Mouse (Mus musculus): Measurements from ENCODE around the gene Pin1rt1.

Gene Pin1rt1

GRCm38 (mm10) chr2:104712486-104712809 is 3.7 kb downstream of the Pin1rt1 start:
- DNase-seq (ENCODE audit: low spot score): no peak

GRCm38 (mm10) chr2:104711585-104712485 is 4.3 kb downstream of the Pin1rt1 start, which contains the start of gene Tcp11l1:
Gene Tcp11l1 (minus strand): TSS chr2:104712169.
- peak; percentile 67 for DNase-seq (ENCODE audit: low spot score)

- DNase-seq (ENCODE audit: low spot score): no peak
These were observed 5.4 kb downstream of the Pin1rt1 start for GRCm38 (mm10) chr2:104710670-104711370.

- DNase-seq (ENCODE audit: low spot score): no peak
These were observed 6.3 kb downstream of the Pin1rt1 start for GRCm38 (mm10) chr2:104709786-104710337.

GRCm38 (mm10) chr2:104704355-104704754 is 11.8 kb downstream of the Pin1rt1 start:
- DNase-seq (ENCODE audit: low spot score): no peak

- no peak for DNase-seq (ENCODE audit: low spot score)
These were observed 13.0 kb downstream of the Pin1rt1 start for GRCm38 (mm10) chr2:104703158-104703557.

DNA sequence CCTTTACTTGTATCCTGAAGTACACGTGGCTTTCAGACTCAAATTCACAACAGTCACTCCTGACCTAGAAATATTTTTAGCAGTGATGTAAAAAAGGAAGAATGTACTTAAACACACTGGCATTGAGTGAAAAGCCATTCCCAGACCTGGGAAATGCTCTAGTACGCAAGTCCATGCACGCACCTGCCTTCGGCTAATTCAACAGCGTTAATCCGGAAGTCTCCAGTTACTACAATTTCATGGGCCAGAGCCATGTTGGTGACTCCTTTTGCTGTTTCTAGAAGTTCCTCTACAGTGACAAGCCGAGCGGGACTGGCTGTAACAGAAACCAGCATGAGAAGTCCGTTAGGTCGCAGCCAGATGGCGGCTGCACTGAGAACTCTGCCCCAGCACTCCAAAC is 16.5 kb downstream of the Pin1rt1 start:
- peak; percentile 50 for DNase-seq (ENCODE audit: low spot score)

DNA sequence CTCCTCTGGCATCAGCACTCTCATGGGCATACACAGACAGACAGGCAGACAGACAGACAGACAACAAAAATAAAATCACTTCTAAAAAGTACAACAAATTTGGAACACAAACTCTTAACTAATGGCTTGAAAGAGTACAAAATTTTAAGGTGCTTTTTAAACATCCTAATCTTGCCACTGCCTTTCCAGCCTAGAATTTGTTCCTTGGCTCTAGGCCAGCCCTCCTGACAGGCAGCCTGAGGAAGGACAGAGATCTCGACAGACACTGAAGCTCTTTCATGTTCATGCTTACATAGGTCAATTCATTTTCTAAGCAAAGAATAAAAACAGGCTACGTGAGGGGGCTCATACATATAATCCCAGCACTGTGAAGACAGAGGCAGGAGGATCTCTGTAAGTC is 23.6 kb downstream of the Pin1rt1 start:
- no peak for DNase-seq (ENCODE audit: low spot score)

DNA sequence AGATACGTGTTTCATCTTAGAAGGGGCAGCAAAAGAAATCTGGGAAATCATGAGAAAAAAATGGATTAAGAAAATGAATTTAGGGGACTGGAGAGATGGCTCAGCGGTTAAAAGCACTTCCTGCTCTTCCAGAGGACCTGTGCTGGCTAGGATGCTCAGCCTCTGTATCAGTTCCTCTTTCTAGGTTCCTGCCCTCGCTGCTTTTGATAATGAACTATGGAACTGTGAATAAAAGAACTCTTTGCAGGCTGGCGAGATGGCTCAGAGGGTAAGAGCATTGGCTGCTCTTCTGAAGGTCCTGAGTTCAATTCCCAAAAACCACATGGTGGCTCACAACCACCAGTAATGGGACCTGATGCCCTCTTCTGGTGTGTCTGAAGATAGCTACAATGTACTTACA is 25.5 kb downstream of the Pin1rt1 start:
- no peak for DNase-seq (ENCODE audit: low spot score)

GRCm38 (mm10) chr2:104688724-104689123 is 27.5 kb downstream of the Pin1rt1 start:
- no peak for DNase-seq (ENCODE audit: low spot score)

- DNase-seq (ENCODE audit: low spot score): no peak
These were observed 27.9 kb downstream of the Pin1rt1 start for GRCm38 (mm10) chr2:104688321-104688720.

GRCm38 (mm10) chr2:104687261-104687660 is 28.9 kb downstream of the Pin1rt1 start:
- DNase-seq (ENCODE audit: low spot score): no peak

GRCm38 (mm10) chr2:104685418-104685817 is 30.8 kb downstream of the Pin1rt1 start:
- DNase-seq (ENCODE audit: low spot score): peak; percentile 80

- no peak for DNase-seq (ENCODE audit: low spot score)
These were observed 31.4 kb downstream of the Pin1rt1 start for GRCm38 (mm10) chr2:104684771-104685170.

DNA sequence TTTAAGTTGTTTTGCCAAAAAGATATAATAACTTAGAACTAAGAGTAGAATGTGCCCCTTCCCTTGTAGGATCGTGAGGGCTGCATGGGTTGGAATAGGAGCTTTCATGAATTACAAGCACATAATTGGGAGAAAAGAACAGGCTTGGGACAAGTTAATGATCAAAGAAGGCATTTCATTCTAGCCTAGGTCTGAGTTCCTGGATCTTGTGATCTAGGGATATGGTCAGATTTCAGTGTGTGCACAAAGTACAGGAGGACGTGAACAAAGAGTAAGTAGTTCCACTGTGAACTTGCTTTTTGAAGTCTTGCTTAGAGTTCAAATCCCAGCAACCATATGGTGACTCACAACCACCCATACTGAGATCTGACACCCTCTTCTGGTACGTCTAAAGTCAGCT is 38.9 kb downstream of the Pin1rt1 start:
- no peak for DNase-seq (ENCODE audit: low spot score)

DNA sequence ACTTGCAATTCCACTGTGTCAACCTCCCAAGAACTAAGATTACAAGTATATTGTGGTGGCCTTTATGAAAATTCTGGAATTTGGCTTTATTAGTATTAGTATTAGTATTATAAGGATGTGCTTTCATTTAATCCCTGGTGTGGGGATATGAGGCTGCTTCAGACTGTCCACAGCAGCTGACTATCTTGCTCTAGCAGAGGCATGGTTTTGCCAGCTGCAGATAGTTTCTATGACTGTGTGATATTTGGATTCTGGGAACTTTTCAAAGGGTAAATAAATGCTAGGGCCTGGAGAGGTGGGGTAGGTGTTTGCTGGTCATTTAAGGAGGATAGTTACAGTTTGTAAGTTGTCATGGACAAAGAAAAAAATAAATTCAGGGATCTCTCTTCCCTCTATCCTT is 44.5 kb downstream of the Pin1rt1 start:
- DNase-seq (ENCODE audit: low spot score): no peak

DNA sequence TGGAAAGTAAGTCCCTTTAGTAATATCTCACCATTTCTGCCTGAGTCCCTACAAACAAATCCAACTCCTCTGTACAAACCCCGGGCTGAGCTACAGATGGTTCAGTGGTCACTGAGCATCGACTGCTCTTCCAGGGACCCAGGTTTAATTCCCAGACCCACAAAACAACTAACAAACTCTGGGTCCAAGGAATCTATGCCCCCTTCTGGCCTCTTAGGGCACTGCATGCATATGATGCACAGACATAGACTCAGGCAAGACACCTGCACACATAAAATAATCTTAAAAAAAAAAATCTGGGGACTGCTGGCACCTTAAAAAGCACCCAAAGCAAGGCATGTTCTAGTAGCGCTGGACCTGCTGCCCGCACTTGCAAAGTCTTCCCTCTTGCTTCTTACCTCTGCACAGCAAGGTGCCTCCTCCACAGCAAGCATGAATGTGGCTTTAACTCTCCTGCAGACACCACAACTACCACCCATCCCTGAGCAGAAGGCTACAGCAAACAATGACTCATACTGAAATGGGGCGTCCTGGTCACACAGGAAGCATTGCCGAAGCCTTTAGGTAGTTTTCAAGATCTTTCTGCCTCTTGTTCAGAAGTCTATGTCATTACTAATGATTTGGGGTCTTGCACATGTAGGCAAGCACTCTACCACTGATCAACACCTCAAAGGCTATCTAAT is 46.9 kb downstream of the Pin1rt1 start:
- DNase-seq (ENCODE audit: low spot score): no peak

Data from urinary bladder, postnatal 14 days (tissue).